Mouse (Mus musculus) liver, embryonic 14.5 days (tissue): ENCODE data around the gene Ubtd1. TPM values are rescaled to one million over a fixed set of nuclear protein-coding genes. Genes with fewer than 3 reads are reported as not detected.

Experiments
- ATAC-seq: fragments of 200-750 bp; cut with Nextera tagmentation; 2 replicates; pipeline ENCODE4 v1.8.0; 2017; ENCODE audit warnings: moderate number of reproducible peaks, mild to moderate bottlenecking, moderate library complexity; ENCODE audit not compliant: insufficient read depth
- DNase-seq, 3 experiments: peaks; one replicate each; pipeline ENCODE4 v3.0.0-alpha.2; 2012 to 2013; ENCODE audit warnings: low read depth in 3 of 3, low spot score in 3 of 3
- H3K27ac ChIP-seq: fragments of 300-500 bp; sonication (generic); 2 replicates; pipeline ENCODE4 v1.5.1; 2014; ENCODE audit warnings: moderate library complexity, mild to moderate bottlenecking, control low read depth, inconsistent platforms
- H3K27me3 ChIP-seq: fragments of 300-500 bp; sonication (generic); 2 replicates; pipeline ENCODE4 v1.6.1; 2014; ENCODE audit warnings: mild to moderate bottlenecking, low read length, moderate library complexity; ENCODE audit not compliant: control insufficient read depth, insufficient read depth
- H3K36me3 ChIP-seq: fragments of 300-500 bp; sonication (generic); replicated peaks from 2 replicates; pipeline ENCODE4 v1.6.1; 2014; ENCODE audit warnings: low read depth; ENCODE audit not compliant: control insufficient read depth, insufficient read depth
- H3K4me1 ChIP-seq, 2 experiments: fragments of 200-500 bp in 1 of 2; fragments of 300-500 bp in 1 of 2; sonication (generic) in 1 of 2; replicated peaks; 2 replicates each; pipeline ENCODE4 v1.6.1; 2012 to 2014; ENCODE audit warnings: antibody characterized with exemption in 1 of 2, inconsistent platforms in 1 of 2, low read length in 1 of 2; ENCODE audit not compliant: control insufficient read depth in 2 of 2, insufficient read depth in 2 of 2
- H3K4me2 ChIP-seq: fragments of 300-500 bp; sonication (generic); 2 replicates; pipeline ENCODE4 v1.6.1; 2014; ENCODE audit warnings: low read depth, mild to moderate bottlenecking, control low read depth, moderate library complexity
- H3K4me3 ChIP-seq, 2 experiments: fragments of 200-500 bp in 1 of 2; fragments of 300-500 bp in 1 of 2; sonication (generic) in 1 of 2; 2 replicates each; pipeline ENCODE4 v1.5.1; 2012 to 2014; ENCODE audit warnings: low read depth in 2 of 2, low read length in 2 of 2, mild to moderate bottlenecking in 2 of 2, control low read depth in 1 of 2, inconsistent platforms in 1 of 2, moderate library complexity in 1 of 2; ENCODE audit not compliant: insufficient read depth in 1 of 2
- H3K9ac ChIP-seq: fragments of 300-500 bp; sonication (generic); replicated peaks from 2 replicates; pipeline ENCODE4 v1.6.1; 2014; ENCODE audit warnings: mild to moderate bottlenecking, control low read depth, moderate library complexity
- H3K9me3 ChIP-seq: fragments of 300-500 bp; sonication (generic); 2 replicates; pipeline ENCODE4 v1.6.1; 2016; ENCODE audit warnings: low read length, mixed read lengths; ENCODE audit not compliant: control insufficient read depth
- CTCF ChIP-seq: IDR thresholded peaks from 2 replicates; pipeline ENCODE4 v1.5.1; 2016; ENCODE audit warnings: antibody characterized with exemption, low read depth, control low read depth
- EP300 ChIP-seq: IDR thresholded peaks from 2 replicates; pipeline ENCODE4 v1.6.1; 2016; ENCODE audit warnings: antibody characterized with exemption, low read depth
- WGBS: fragments of 180-500 bp; shearing (Covaris S2); extraction: QIAGEN DNeasy Blood & Tissue Kit; methylation state at CpG from one replicate; pipeline ENCODE4 v1.1.7; 2014; ENCODE audit not compliant: insufficient replicate concordance; 5-methylcytosine and 5-hydroxymethylcytosine counted together
- polyA plus RNA-seq, 2 experiments: library from polyadenylated mRNA; depleted of rRNA in 1 of 2; stranded (reverse) in 1 of 2; unstranded in 1 of 2; fragments of >200 nt; fragmentation: Nextera tagmentation in 1 of 2; extraction: Ambion mirVana in 1 of 2; gene quantifications; 2 replicates each; pipeline versions ENCODE4 v1.2.1 to v1.2.3; 2012 to 2014

The Ubtd1 gene
- polyA plus RNA-seq, 2 experiments: 2.0 to 4.2 TPM

DNA sequence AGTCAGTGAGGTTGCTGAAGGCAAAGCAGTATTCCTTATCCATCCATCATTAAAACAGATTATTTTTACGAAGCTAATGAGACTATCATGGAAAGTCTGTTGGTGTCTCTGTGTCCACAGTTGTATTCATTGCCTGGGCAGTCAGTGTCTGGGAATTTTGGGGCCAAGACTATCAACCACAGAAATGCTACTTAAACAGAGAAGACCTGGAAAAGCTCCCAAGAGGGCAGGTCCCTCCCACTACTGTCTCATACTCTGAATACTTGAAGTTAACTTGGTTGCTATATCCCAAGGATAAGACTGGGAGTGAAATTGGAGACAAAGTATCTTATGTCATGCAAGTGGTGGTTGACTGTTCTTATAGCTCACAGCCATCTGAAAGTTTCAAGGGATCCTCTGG is 45.6 kb upstream of the Ubtd1 start:
- H3K27ac ChIP-seq: no peak overlapping the region
- H3K27me3 ChIP-seq: no peaks in the 10 kb centered on the region
- ATAC-seq: no peak
- 73% methylated on average over 1 of the region's 1 CpGs for WGBS
- DNase-seq: no peak
- H3K4me3 ChIP-seq: no peak overlapping the region
- peaks cover 22% of the 10 kb centered on the region for H3K36me3 ChIP-seq
- H3K9me3 ChIP-seq: no peaks in the 10 kb centered on the region
- TF ChIP-seq EP300: no peak
- TF ChIP-seq CTCF: no peak
- peaks cover 10 to 15% of the 10 kb centered on the region in 2 experiments for H3K4me1 ChIP-seq
- H3K4me2 ChIP-seq: no peak overlapping the region
- H3K9ac ChIP-seq: no peak overlapping the region

DNA sequence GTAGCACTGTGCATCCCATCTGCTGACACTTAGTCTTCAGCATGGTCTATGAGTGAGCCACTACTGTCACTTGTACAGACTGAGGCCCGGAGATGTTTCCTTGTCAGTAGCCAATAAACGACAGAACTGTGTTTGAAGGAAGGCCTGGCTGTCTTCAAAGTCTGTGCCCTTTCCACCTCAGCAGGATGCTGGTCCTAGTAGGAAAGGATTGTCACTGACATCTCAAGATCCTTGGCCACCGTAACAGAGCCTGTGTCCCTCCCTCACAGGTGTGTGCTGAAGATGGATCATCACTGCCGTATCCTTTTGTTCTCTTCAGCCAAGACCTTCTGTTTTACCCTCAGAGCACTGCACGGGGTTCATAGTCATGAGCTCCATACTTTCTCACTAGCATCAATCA is 43.0 kb upstream of the Ubtd1 start:
- Histone ChIP-seq H3K9me3 (no peaks in the 10 kb centered on the region), H3K9ac (no peak overlapping the region), H3K27ac (no peak overlapping the region), H3K4me2 (no peak overlapping the region), H3K27me3 (no peaks in the 10 kb centered on the region), H3K4me3 (no peak overlapping the region), H3K36me3 (peaks cover 36% of the 10 kb centered on the region), H3K4me1 (peaks cover 6 to 8% of the 10 kb centered on the region in 2 experiments)
- DNase-seq (no peak), ATAC-seq (no peak)
- WGBS: 75% methylated on average over 5 of the region's 5 CpGs
- TF ChIP-seq EP300 (no peak), CTCF (no peak)

DNA sequence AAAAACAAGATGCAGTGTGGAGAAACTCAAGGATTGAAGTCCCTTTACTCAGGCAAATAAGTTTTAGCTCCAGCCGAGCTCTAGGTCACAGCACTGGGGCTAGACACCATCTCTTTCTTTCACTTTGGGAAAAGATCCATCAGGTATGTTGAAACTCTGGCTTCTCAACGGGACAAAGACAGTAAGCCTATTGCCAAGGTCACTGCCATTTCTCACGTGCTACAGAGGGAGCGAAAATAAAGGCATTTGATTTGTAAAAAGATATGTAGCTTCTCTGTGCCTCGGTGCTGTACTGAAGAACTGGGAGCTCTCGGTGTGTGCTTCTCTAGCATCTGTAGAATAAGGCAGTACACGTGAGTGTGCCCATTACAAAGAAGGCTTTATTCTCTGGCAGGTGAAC is 37.7 kb upstream of the Ubtd1 start:
- 81% methylated on average over 7 of the region's 7 CpGs for WGBS
- DNase-seq (no peak), ATAC-seq (no peak)
- Histone ChIP-seq H3K27ac (no peak overlapping the region), H3K9me3 (no peaks in the 10 kb centered on the region), H3K4me3 (no peak overlapping the region), H3K36me3 (peaks cover 70% of the 10 kb centered on the region), H3K27me3 (no peaks in the 10 kb centered on the region), H3K9ac (no peak overlapping the region), H3K4me1 (no peaks in the 10 kb centered on the region), H3K4me2 (no peak overlapping the region)
- TF ChIP-seq CTCF: no peak
- TF ChIP-seq EP300: no peak

DNA sequence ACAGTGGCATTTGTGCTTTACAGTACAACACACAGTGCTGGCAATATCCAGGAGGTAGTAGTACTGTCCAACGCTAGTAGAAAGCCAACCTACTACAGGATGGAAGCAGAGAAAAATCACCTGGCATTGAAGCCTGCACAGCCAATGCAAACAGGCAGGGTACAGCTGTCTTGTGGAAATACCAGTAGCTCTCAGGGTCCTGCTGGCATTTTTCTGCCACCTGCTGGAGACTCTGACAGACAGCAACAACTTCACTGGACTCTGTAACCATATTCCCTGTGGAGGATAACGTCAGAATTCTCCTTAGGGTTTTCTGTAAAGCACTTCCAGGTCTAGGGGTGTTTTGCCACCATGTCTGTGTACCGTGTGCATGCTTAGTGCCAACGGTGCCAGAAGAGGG is 29.3 kb upstream of the Ubtd1 start:
- H3K9ac ChIP-seq: no peak overlapping the region
- H3K9me3 ChIP-seq: no peaks in the 10 kb centered on the region
- WGBS: 78% methylated on average over 4 of the region's 4 CpGs
- H3K36me3 ChIP-seq: peaks cover 50% of the 10 kb centered on the region
- no peaks in the 10 kb centered on the region for H3K27me3 ChIP-seq
- no peak overlapping the region for H3K4me2 ChIP-seq
- TF ChIP-seq CTCF: peak; percentile 65
- no peak for TF ChIP-seq EP300
- H3K4me3 ChIP-seq: no peak overlapping the region
- ATAC-seq (no peak), DNase-seq (no peak)
- no peak overlapping the region for H3K27ac ChIP-seq
- no peaks in the 10 kb centered on the region for H3K4me1 ChIP-seq

DNA sequence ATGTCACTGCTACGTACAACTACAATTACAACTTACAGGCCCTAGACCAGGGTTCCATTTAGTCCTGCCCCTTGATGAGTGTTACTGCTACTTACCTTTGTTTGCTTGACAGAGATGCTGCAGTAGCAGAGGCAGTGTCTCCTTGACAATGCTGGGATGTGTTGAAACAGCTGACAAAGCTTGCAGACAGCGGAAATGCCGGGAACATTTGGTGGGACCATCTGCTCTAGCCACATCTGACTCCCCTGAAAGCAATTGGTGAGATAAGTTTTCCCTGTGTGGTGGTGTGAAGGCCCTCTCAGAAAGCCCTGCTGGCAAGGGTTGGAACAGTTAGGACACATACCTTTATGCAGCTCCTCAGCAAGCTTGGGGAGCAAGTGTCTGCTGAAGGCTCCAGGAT is 28.0 kb upstream of the Ubtd1 start:
- Histone ChIP-seq H3K4me3 (no peak overlapping the region), H3K36me3 (peaks cover 46% of the 10 kb centered on the region), H3K4me2 (no peak overlapping the region), H3K9me3 (no peaks in the 10 kb centered on the region), H3K4me1 (no peaks in the 10 kb centered on the region), H3K9ac (no peak overlapping the region), H3K27me3 (no peaks in the 10 kb centered on the region), H3K27ac (no peak overlapping the region)
- no peak for TF ChIP-seq EP300
- no peak for TF ChIP-seq CTCF
- DNase-seq (no peak), ATAC-seq (no peak)
- 88% methylated on average over 3 of the region's 3 CpGs for WGBS
